Mouse (Mus musculus): ENCODE data around the gene Olfr877. TPM values are rescaled to one million over a fixed set of nuclear protein-coding genes. Genes with fewer than 3 reads are reported as not detected.

Olfr877 gene
- polyA plus RNA-seq (2015; fragmentation: Nextera tagmentation; extraction: Ambion mirVana) = not detected in 2 replicates

DNA sequence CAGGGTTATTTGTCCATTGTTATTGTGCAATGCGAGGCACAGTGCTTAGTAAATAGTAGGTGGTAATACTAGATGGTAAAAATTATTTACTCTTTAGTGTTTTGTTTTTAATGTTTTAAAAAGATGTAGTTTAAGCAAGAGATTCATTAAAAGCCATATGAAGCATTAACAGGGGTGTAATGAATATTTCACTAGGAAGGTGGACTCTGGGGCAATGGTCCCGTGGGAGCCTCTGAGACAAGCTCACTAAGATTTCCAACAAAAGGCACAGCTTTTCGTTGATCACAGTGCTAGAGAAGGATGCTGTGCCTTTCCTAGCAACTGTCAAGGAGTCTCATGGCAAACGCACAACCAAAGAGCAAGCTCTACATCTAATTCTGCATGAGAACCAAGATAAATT, at the start of gene Olfr877:
TSS of gene Olfr877 (plus strand) at position 301 of the 400 bp plus-strand sequence.
- Histone ChIP-seq H3K36me3 (no peaks in the 10 kb centered on the region), H3K4me1 (no peaks in the 10 kb centered on the region), H3K9me3 (replicated peaks) (no peaks in the 10 kb centered on the region), H3K27me3 (no peaks in the 10 kb centered on the region), H3K9ac (no peak within 1 kb of the TSS), H3K4me3 (replicated peaks) (no peak within 1 kb of the TSS), H3K4me2 (no peak within 1 kb of the TSS), H3K27ac (no peak within 1 kb of the TSS)
- 81% methylated on average over 4 of the region's 4 CpGs for WGBS
- ATAC-seq (replicated peaks; ENCODE audit: low FRiP score) = no peak

DNA sequence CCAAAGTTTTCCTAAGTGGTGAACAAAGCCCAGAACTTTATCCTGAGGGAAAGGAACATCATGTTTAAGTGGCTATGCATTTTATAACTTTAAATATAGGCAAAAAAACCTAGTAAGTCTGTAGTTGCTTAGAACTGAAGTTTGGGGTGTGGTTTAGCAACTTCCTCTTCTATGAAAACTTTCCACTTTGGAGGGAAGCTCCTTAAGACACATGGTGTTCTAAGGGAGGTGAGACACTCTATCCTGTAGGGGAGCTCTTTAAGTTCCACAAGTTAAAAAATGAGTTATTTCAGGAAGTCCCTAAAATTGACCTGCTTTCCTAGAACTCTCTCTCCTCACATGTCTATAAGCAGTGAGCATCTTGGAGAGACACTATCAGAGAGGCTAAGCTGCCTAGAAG, 46.8 kb upstream of the Olfr877 start:
- no peak overlapping the region for H3K4me3 ChIP-seq (replicated peaks)
- no peak overlapping the region for H3K9ac ChIP-seq
- ATAC-seq (replicated peaks; ENCODE audit: low FRiP score) = no peak
- H3K27me3 ChIP-seq = no peaks in the 10 kb centered on the region
- H3K9me3 ChIP-seq (replicated peaks) = no peaks in the 10 kb centered on the region
- H3K4me1 ChIP-seq = no peaks in the 10 kb centered on the region
- no peaks in the 10 kb centered on the region for H3K36me3 ChIP-seq
- H3K27ac ChIP-seq = no peak overlapping the region
- H3K4me2 ChIP-seq = no peak overlapping the region

DNA sequence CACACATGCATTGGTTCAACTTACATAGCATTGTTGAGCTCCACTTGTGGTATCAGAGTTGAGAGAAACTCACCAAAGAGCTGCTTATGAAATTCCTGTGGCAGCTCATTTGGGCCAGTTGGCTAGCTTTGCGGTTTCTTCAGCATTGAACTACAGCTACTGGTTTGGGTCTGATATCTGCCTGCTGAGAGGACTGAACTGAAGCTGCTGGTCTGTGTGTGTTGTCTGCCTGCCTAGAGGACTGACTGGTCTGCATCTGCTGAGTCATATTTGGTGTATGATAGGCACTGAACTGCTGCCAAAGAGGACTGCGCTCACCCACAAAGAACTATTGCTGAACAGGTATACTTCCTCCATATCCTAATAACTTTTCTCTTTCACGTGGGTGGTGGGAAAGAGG, 45.6 kb upstream of the Olfr877 start:
- H3K4me2 ChIP-seq = no peak overlapping the region
- ATAC-seq (replicated peaks; ENCODE audit: low FRiP score) = no peak
- H3K4me3 ChIP-seq (replicated peaks) = no peak overlapping the region
- H3K36me3 ChIP-seq = no peaks in the 10 kb centered on the region
- WGBS = 89% methylated on average over 3 of the region's 3 CpGs
- no peaks in the 10 kb centered on the region for H3K27me3 ChIP-seq
- no peak overlapping the region for H3K9ac ChIP-seq
- H3K9me3 ChIP-seq (replicated peaks) = no peaks in the 10 kb centered on the region
- H3K4me1 ChIP-seq = no peaks in the 10 kb centered on the region
- no peak overlapping the region for H3K27ac ChIP-seq

DNA sequence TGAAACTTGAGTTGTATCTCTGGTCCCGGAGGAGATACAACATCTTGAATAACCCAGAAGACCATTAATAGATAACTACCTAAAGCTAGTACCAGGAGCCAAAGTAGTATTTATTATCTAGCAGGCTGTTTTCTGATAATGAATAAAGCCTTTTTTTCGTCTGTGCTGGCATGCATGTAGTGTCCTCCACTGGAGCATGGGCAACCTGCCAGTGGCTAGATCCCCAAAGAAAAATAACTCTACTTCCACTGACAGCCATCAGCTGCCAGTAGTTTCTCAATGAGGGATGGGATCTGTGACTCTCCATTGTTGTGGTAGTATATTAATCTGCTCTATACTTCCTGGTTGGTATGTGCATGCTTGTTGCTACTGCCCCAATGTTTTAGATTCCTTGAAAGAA, 45.1 kb upstream of the Olfr877 start:
- WGBS = 61% methylated on average over 2 of the region's 2 CpGs
- Histone ChIP-seq H3K4me1 (no peaks in the 10 kb centered on the region), H3K9ac (no peak overlapping the region), H3K4me3 (replicated peaks) (no peak overlapping the region), H3K27me3 (no peaks in the 10 kb centered on the region), H3K36me3 (no peaks in the 10 kb centered on the region), H3K4me2 (no peak overlapping the region), H3K9me3 (replicated peaks) (no peaks in the 10 kb centered on the region), H3K27ac (no peak overlapping the region)
- ATAC-seq (replicated peaks; ENCODE audit: low FRiP score) = no peak

DNA sequence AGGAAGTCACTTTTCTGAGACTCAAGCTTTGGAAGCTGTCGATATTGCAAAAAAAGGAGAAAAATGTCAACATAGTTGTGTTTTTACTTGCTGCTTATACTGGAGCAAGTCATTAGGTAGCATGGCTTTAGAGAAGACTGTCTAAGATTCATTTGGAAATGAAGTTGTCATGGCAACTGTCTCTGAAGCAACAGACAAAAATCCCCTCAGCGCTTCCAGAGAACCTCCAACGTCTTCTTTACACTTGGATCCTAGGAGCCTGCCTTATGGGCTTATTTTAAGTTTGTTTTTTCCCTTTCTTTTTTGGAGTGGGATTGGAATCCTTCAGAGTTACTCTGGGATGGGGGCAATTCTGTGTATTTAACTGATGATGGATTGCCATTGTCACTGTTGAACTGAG, 39.4 kb upstream of the Olfr877 start:
- no peak overlapping the region for H3K4me2 ChIP-seq

DNA sequence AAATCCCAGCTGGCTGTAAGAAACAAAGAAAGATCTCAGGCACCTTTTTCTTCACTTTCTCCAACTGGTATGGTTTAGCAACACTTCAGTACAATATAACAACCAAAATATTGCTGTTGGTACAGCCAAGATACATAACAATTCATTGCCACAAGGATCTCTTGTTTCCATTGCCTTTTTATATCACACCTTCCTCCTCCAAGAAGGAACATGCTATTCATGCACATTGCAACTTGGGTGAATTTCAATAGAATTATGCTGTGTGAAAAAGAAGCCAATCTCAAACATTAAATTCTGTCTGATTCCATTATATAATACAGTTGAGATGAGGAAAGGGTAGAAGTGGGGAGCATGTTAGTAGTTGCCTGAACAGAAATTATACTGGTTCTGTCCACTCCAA, 24.2 kb upstream of the Olfr877 start:
- ATAC-seq (replicated peaks; ENCODE audit: low FRiP score) = no peak
- Histone ChIP-seq H3K27me3 (no peaks in the 10 kb centered on the region), H3K27ac (no peak overlapping the region), H3K36me3 (no peaks in the 10 kb centered on the region), H3K4me1 (no peaks in the 10 kb centered on the region), H3K4me3 (replicated peaks) (no peak overlapping the region), H3K9ac (no peak overlapping the region), H3K9me3 (replicated peaks) (no peaks in the 10 kb centered on the region), H3K4me2 (no peak overlapping the region)

More for the DNA sequence above, 39.4 kb upstream of the Olfr877 start:
- Histone ChIP-seq H3K4me1 (no peaks in the 10 kb centered on the region), H3K27ac (no peak overlapping the region), H3K9ac (no peak overlapping the region), H3K9me3 (replicated peaks) (no peaks in the 10 kb centered on the region), H3K4me3 (replicated peaks) (no peak overlapping the region), H3K36me3 (no peaks in the 10 kb centered on the region), H3K27me3 (no peaks in the 10 kb centered on the region)
- WGBS = 87% methylated on average over 3 of the region's 3 CpGs
- no peak for ATAC-seq (replicated peaks; ENCODE audit: low FRiP score)

DNA sequence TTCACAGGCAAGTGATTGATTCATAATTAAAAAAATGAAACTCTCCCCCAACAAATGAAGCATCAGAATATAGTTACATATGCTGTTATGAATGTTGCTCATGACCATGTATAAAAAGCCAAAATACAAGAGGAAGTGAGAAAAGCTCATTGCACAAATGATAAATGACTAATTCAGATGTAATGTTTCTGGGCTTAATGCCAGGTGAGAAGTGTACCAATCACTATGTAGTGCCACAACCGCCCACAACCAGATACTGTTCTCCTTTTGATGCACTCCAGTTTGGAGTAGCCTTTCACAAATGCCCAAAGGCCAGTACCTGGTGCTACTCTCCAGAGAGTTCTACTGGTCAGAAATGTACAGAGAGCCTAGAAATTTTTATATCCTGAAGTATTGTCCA, 20.7 kb upstream of the Olfr877 start:
- Histone ChIP-seq H3K27ac (no peak overlapping the region), H3K36me3 (no peaks in the 10 kb centered on the region), H3K9me3 (replicated peaks) (no peaks in the 10 kb centered on the region), H3K4me1 (no peaks in the 10 kb centered on the region), H3K27me3 (no peaks in the 10 kb centered on the region), H3K9ac (no peak overlapping the region), H3K4me2 (no peak overlapping the region), H3K4me3 (replicated peaks) (no peak overlapping the region)
- no peak for ATAC-seq (replicated peaks; ENCODE audit: low FRiP score)
- WGBS = 64% methylated on average over 1 of the region's 1 CpGs

DNA sequence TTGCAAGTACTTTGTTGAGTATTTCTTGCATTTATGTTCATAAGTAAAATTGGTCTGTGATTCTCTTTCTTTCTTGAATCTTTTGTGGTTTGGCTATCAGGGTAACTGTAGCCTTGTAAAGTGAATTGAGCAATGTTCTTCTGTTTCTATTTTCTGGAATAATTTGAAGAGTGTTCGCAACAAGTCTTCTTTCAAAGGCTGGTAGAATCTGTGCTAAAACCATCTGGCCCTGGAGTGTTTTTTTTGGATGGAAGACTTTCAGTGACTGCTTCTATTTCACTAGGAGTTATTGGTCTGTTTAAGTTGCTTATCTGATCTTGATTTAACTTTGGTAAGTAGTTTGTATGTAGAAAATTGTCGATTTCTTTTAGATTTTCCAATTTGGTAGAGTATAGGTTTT, 4.8 kb upstream of the Olfr877 start:
- no peaks in the 10 kb centered on the region for H3K9me3 ChIP-seq (replicated peaks)
- no peak overlapping the region for H3K4me3 ChIP-seq (replicated peaks)
- no peak for ATAC-seq (replicated peaks; ENCODE audit: low FRiP score)
- no peaks in the 10 kb centered on the region for H3K4me1 ChIP-seq
- no peaks in the 10 kb centered on the region for H3K36me3 ChIP-seq
- no peak overlapping the region for H3K4me2 ChIP-seq
- 87% methylated on average over 2 of the region's 2 CpGs for WGBS
- no peak overlapping the region for H3K9ac ChIP-seq
- no peaks in the 10 kb centered on the region for H3K27me3 ChIP-seq
- H3K27ac ChIP-seq = no peak overlapping the region

DNA sequence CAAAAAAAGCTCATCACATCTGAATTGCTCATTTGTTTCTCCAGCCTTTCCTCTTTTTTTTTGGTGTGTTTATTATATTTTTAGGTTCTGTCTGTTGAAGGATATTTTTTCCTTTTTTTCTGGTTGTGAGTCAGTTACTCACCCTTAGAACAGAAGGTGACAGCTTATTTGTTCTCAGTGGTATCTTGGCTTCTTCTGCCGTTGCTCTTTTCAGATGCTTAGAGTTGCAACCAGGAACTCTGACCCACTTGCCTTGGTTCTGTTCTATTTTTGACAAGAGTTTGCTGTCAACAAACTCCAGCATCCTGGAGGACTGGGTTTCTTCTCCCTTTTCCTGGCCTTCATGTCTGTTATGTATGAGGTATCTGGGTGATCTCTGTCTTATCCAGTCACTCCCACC, 9.3 kb downstream of the Olfr877 start:
- ATAC-seq (replicated peaks; ENCODE audit: low FRiP score) = no peak
- no peaks in the 10 kb centered on the region for H3K4me1 ChIP-seq
- H3K27me3 ChIP-seq = no peaks in the 10 kb centered on the region
- 70% methylated on average over 1 of the region's 1 CpGs for WGBS
- no peak overlapping the region for H3K4me2 ChIP-seq
- H3K9ac ChIP-seq = no peak overlapping the region
- H3K27ac ChIP-seq = no peak overlapping the region
- no peak overlapping the region for H3K4me3 ChIP-seq (replicated peaks)
- no peaks in the 10 kb centered on the region for H3K9me3 ChIP-seq (replicated peaks)
- no peaks in the 10 kb centered on the region for H3K36me3 ChIP-seq

DNA sequence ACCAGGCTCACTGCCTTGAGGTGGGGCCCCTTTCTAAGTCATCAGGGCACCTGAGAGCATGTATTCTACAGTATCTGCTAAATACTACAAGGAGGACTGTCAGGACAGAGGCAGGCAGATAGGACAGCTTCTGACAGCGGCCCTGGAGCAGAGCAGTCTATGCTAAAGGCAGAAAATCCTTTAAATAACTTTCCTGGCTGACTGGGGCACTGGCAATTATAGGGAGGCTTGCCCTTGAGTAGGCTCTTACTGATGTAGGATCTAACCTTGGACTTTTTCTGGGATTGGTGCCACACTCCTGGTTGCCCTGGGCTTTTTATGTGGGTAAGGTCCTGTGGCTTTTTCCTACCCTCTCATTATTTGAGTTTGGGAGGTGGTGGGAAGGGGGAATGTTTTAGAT, 16.2 kb downstream of the Olfr877 start:
- H3K9me3 ChIP-seq (replicated peaks) = no peaks in the 10 kb centered on the region
- H3K4me3 ChIP-seq (replicated peaks) = no peak overlapping the region
- no peak overlapping the region for H3K4me2 ChIP-seq
- ATAC-seq (replicated peaks; ENCODE audit: low FRiP score) = no peak
- no peak overlapping the region for H3K27ac ChIP-seq
- WGBS = 72% methylated on average over 1 of the region's 1 CpGs
- H3K4me1 ChIP-seq = no peaks in the 10 kb centered on the region
- no peaks in the 10 kb centered on the region for H3K36me3 ChIP-seq
- no peak overlapping the region for H3K9ac ChIP-seq
- H3K27me3 ChIP-seq = no peaks in the 10 kb centered on the region

DNA sequence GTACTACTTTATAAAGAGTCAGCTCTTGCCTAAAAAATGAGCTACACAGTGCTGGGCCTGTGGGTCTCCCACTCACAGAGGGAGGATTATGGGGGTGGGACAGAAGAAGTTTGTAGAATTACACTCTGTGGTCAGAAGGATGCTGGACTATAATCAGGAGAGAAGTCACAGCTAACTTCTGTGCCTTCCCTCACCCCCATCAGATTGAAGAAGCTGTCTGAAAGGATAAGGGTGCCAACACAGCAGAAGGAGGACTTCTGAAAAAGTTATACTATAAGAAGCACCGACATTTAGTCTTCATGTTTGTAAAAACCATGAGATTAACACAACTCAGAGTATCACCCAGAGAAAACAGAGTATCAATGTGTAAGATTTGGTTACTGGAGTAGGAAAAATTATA, 17.0 kb downstream of the Olfr877 start:
- Histone ChIP-seq H3K36me3 (no peaks in the 10 kb centered on the region), H3K27me3 (no peaks in the 10 kb centered on the region), H3K9me3 (replicated peaks) (no peaks in the 10 kb centered on the region), H3K4me2 (no peak overlapping the region), H3K27ac (no peak overlapping the region), H3K4me3 (replicated peaks) (no peak overlapping the region), H3K4me1 (no peaks in the 10 kb centered on the region), H3K9ac (no peak overlapping the region)
- no peak for ATAC-seq (replicated peaks; ENCODE audit: low FRiP score)
- 83% methylated on average over 1 of the region's 1 CpGs for WGBS

DNA sequence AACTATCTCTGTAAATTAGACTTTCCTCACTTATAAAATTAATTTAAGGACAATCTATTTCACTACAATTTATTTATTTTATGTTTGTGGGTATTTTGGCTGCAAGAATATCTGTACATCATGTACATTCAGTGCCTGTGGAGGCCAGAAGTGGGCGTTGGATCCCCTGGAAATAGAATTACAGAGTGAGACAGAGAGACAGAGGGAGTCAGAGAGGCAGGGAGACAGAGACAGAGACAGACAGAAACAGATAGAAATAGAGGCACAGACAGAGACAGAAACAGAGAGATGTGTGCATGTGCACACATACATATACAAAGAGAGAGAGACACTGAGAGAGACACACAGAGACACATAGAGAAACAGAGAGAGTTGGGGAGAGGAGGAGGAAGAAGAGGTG, 17.5 kb downstream of the Olfr877 start:
- H3K9me3 ChIP-seq (replicated peaks) = no peaks in the 10 kb centered on the region
- no peak overlapping the region for H3K9ac ChIP-seq
- H3K36me3 ChIP-seq = no peaks in the 10 kb centered on the region
- H3K27me3 ChIP-seq = no peaks in the 10 kb centered on the region
- H3K27ac ChIP-seq = no peak overlapping the region
- no peak overlapping the region for H3K4me3 ChIP-seq (replicated peaks)
- H3K4me1 ChIP-seq = no peaks in the 10 kb centered on the region
- no peak for ATAC-seq (replicated peaks; ENCODE audit: low FRiP score)
- H3K4me2 ChIP-seq = no peak overlapping the region
- WGBS = 69% methylated on average over 1 of the region's 1 CpGs

DNA sequence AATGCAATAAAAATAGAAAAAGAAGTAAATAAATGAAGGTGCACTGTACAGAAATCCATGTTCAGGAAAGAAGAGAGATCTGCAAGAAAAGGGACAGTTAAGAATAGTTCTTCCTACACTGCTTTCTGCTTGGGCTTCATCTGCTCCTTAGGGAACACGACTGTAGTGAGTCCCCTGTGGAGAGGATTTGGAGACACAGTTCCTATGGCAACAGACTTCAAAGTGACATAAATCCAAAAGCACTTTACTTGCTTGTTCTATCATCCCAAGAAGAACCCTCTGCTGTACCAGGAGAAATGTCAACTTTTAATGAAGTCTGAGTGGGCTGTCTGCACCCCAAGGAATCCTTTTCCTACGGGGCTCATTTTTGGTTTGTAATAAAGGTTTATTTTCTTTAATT, 36.9 kb downstream of the Olfr877 start:
- Histone ChIP-seq H3K9ac (no peak overlapping the region), H3K27ac (no peak overlapping the region), H3K27me3 (no peaks in the 10 kb centered on the region), H3K9me3 (replicated peaks) (no peaks in the 10 kb centered on the region; the same call in 1 of the 2 replicates), H3K4me3 (replicated peaks) (no peak overlapping the region), H3K4me1 (no peaks in the 10 kb centered on the region), H3K36me3 (no peaks in the 10 kb centered on the region), H3K4me2 (no peak overlapping the region)
- ATAC-seq (replicated peaks; ENCODE audit: low FRiP score) = no peak
- 42% methylated on average over 2 of the region's 2 CpGs for WGBS

Data from kidney, embryonic 15.5 days (tissue).